Mouse (Mus musculus) hindbrain, embryonic 11.5 days (tissue): Measurements from ENCODE around the gene Adgrl4. TPM values are rescaled to one million over a fixed set of nuclear protein-coding genes. Genes with fewer than 3 reads are reported as not detected.

Experiments used
- ATAC-seq: fragments of 200-750 bp; cut with Nextera tagmentation; 2 replicates; pipeline ENCODE4 v1.8.0; 2017; ENCODE audit warnings: mild to moderate bottlenecking, moderate TSS enrichment, moderate library complexity; ENCODE audit not compliant: low FRiP score
- DNase-seq: peaks from one replicate; pipeline ENCODE4 v3.0.0-alpha.2; 2015; ENCODE audit warnings: low spot score
- H3K27ac ChIP-seq: fragments of 300-500 bp; sonication (generic); 2 replicates; pipeline ENCODE4 v1.5.1; 2014; ENCODE audit warnings: mild to moderate bottlenecking, low read depth, low read length
- H3K27me3 ChIP-seq: fragments of 300-500 bp; sonication (generic); 2 replicates; pipeline ENCODE4 v1.6.1; 2014; ENCODE audit warnings: mild to moderate bottlenecking, low read length, moderate library complexity, mixed read lengths; ENCODE audit not compliant: control insufficient read depth, insufficient read depth
- H3K36me3 ChIP-seq: fragments of 300-500 bp; sonication (generic); 2 replicates; pipeline ENCODE4 v1.6.1; 2014; ENCODE audit warnings: mild to moderate bottlenecking, low read length, moderate library complexity, mixed read lengths; ENCODE audit not compliant: control insufficient read depth, insufficient read depth
- H3K4me1 ChIP-seq: fragments of 300-500 bp; sonication (generic); replicated peaks from 2 replicates; pipeline ENCODE4 v1.6.1; 2014; ENCODE audit warnings: low read length, mixed read lengths; ENCODE audit not compliant: control insufficient read depth, insufficient read depth
- H3K4me2 ChIP-seq: fragments of 300-500 bp; sonication (generic); replicated peaks from 2 replicates; pipeline ENCODE4 v1.6.1; 2014; ENCODE audit warnings: mild to moderate bottlenecking, low read depth, low read length
- H3K4me3 ChIP-seq: fragments of 300-500 bp; sonication (generic); 2 replicates; pipeline ENCODE4 v1.5.1; 2014; ENCODE audit warnings: low read depth, low read length
- H3K9ac ChIP-seq: fragments of 300-500 bp; sonication (generic); 2 replicates; pipeline ENCODE4 v1.6.1; 2014; ENCODE audit warnings: low read depth, low read length
- H3K9me3 ChIP-seq: fragments of 300-500 bp; sonication (generic); 2 replicates; pipeline ENCODE4 v1.6.1; 2016; ENCODE audit warnings: low read length; ENCODE audit not compliant: control insufficient read depth
- WGBS: fragments of 180-500 bp; shearing (Covaris S2); extraction: QIAGEN DNeasy Blood & Tissue Kit; methylation state at CpG from one replicate; pipeline ENCODE4 v1.1.7; 2014; 5-methylcytosine and 5-hydroxymethylcytosine counted together
- polyA plus RNA-seq: library from polyadenylated mRNA; unstranded; fragments of >200 nt; fragmentation: Nextera tagmentation; extraction: Ambion mirVana; gene quantifications from 2 replicates; pipeline ENCODE4 v1.2.1, GENCODE M21; 2014

The Adgrl4 gene
- polyA plus RNA-seq, 1 experiment from 2014 or later: 7.7 TPM

DNA sequence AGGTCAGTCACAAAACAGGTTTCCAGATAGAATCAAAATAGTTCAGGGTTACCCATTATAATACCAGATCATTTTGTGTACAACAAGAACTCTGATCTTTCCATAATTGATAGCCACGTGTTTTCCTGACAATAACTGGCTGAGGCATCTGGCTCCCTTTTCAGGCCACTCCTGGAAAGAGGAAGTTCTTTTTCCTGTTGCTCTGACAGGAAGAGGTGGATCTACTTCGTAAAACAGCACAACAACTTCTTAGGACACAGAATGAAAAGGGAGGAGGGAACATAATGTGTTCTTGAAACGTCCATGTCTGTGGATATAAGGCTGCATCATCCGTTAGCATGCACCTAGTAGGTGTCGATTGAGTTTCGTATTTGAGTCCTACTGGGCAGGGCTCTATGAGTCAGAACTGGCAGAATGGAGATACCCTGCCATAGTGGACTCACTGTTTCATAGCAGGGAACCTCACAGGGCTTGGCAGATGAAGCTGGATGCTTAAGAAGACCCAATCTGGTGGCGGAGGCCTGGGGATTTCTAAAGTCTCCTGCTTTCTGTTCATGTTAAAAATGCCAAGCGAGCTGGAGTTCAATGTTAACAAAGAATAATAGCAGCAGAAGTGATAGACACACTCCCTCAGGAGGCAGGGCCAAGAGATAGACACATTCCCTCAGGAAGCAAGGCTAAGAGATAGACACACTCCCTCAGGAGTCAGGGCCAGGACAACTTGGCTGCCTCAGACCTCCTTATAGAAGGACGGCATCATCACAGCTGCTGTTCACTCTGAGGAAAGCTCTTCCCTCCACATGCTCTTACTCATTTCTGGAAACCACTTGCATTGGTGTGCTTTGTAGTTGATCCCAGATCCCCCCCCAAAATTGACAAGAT lies 13.1 kb upstream of the Adgrl4 start:
- DNase-seq: no peak
- Histone ChIP-seq H3K4me2 (no peak overlapping the region), H3K27ac (no peak overlapping the region), H3K4me3 (no peak overlapping the region), H3K27me3 (no peaks in the 10 kb centered on the region), H3K36me3 (no peaks in the 10 kb centered on the region), H3K9ac (no peak overlapping the region), H3K4me1 (no peaks in the 10 kb centered on the region), H3K9me3 (no peaks in the 10 kb centered on the region)
- 86% methylated on average over 9 of the region's 9 CpGs for WGBS
- ATAC-seq: no peak

DNA sequence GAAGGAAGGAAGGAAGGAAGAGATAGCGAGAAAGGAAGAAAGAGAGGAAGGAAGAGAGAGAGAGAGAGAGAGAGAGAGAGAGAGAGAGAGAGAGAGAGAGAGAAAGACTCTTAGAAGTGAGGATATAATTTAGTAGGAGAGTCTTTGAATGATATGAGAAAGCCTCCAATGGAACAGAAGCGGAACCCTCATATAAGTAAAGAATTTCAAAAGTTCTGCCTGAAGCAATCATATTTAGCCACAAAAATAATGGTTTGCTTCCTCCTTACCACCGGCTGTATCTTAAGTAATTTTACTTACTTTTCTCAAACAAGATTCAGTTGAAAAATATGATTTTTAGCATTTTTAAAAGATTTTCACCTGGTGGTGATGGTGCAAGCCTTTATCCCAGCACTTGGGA lies 7.6 kb upstream of the Adgrl4 start:
- Histone ChIP-seq H3K27me3 (no peaks in the 10 kb centered on the region), H3K9me3 (no peaks in the 10 kb centered on the region), H3K36me3 (no peaks in the 10 kb centered on the region), H3K4me3 (no peak overlapping the region), H3K4me2 (no peak overlapping the region), H3K27ac (no peak overlapping the region), H3K4me1 (no peaks in the 10 kb centered on the region), H3K9ac (no peak overlapping the region)
- 89% methylated on average over 3 of the region's 3 CpGs for WGBS
- DNase-seq: no peak
- no peak for ATAC-seq

DNA sequence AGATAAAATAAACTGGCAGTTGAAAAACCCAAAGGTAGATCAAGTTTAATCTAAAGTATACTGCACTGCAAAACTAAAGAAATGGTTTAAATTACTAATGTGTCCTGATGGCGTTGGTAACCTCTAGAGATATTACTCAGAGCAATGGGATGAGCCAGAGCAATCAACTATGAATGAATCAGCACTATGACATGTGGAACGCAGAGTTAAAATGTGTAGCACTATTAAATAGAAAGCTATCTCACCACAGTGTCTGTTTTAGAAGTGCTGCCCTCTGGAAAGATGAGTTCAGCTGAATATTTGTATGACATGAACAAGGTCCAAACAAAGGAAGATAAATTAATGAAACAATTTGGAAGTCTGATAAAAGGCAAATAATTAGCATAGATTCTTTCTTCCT lies 6.2 kb upstream of the Adgrl4 start:
- no peaks in the 10 kb centered on the region for H3K27me3 ChIP-seq
- H3K4me3 ChIP-seq: no peak overlapping the region
- no peak overlapping the region for H3K4me2 ChIP-seq
- H3K9me3 ChIP-seq: no peaks in the 10 kb centered on the region
- H3K36me3 ChIP-seq: no peaks in the 10 kb centered on the region
- H3K27ac ChIP-seq: no peak overlapping the region
- DNase-seq: no peak
- no peaks in the 10 kb centered on the region for H3K4me1 ChIP-seq
- 74% methylated on average over 2 of the region's 2 CpGs for WGBS
- ATAC-seq: no peak
- H3K9ac ChIP-seq: no peak overlapping the region

DNA sequence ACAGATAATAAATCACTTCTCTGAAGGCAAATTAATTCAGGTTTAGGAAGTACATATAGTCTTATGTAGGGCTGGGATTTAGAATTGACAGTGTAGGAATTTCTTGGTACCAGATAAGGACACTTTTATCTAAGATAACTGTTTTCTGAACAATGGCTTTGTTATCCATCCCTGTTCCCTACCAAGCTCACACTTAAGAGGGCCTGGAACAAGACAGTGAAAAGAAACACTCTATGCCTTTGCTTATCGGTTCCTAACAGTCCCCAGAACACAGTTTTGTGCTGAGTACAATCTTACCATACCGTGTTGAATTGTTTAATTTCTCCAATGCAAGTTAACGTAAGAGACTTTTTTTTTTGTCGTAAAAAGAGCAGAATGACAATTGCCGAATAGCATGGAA lies 677 bp downstream of the Adgrl4 start:
- ATAC-seq: no peak

DNA sequence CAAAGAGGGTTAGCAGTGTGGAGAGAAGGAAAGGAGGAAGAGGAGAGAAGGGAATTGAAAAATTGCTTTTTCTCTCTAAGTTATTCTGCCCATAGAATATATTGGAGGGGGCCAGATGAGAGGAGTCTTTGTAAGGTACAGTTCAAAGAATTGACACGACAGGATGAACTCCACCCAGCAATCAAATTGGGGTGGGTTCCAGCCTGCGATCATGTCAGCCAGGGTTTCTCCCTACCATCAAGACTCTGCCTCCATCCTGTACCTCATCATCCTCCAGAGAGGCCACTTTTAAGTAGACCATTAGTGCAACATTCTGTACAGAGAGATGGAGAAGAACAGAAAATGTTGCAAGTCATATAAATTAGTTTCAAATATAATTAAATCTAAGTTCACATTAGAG lies 2.3 kb downstream of the Adgrl4 start:
- no peak for ATAC-seq
- H3K9me3 ChIP-seq: no peaks in the 10 kb centered on the region
- no peak overlapping the region for H3K4me3 ChIP-seq
- H3K27ac ChIP-seq: no peak overlapping the region
- H3K36me3 ChIP-seq: no peaks in the 10 kb centered on the region
- no peaks in the 10 kb centered on the region for H3K27me3 ChIP-seq
- no peak overlapping the region for H3K4me2 ChIP-seq
- no peak for DNase-seq
- no peaks in the 10 kb centered on the region for H3K4me1 ChIP-seq
- WGBS: 71% methylated on average over 2 of the region's 2 CpGs
- H3K9ac ChIP-seq: no peak overlapping the region

More for the DNA sequence above, 677 bp downstream of the Adgrl4 start:
- no peaks in the 10 kb centered on the region for H3K4me1 ChIP-seq
- no peak overlapping the region for H3K4me2 ChIP-seq
- H3K9me3 ChIP-seq: no peaks in the 10 kb centered on the region
- no peaks in the 10 kb centered on the region for H3K27me3 ChIP-seq
- no peak overlapping the region for H3K4me3 ChIP-seq
- WGBS: 80% methylated on average over 5 of the region's 5 CpGs
- no peak overlapping the region for H3K9ac ChIP-seq
- no peaks in the 10 kb centered on the region for H3K36me3 ChIP-seq
- H3K27ac ChIP-seq: no peak overlapping the region
- no peak for DNase-seq

DNA sequence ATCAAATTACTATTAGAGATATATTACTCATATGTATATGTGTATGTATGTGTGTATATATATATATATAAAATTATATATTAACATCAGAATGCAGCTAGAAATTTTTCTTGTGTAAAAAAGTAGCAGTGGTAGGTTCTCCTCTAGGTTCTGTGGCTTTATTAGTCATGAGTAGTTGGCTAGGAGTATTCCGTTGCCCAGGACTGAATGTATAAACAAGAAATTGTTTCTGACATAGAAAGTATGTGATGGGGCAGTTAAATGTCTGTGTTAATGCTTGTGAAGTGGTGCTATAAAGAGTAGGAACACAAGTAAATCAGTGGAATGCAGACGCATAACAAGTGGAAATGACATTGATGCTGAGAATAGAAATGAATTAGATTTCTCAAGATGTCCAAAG lies 4.3 kb downstream of the Adgrl4 start:
- H3K9me3 ChIP-seq: no peaks in the 10 kb centered on the region
- no peaks in the 10 kb centered on the region for H3K36me3 ChIP-seq
- no peak for ATAC-seq
- no peaks in the 10 kb centered on the region for H3K27me3 ChIP-seq
- no peak overlapping the region for H3K4me2 ChIP-seq
- no peak overlapping the region for H3K9ac ChIP-seq
- no peak for DNase-seq
- WGBS: 93% methylated on average over 2 of the region's 2 CpGs
- H3K27ac ChIP-seq: no peak overlapping the region
- H3K4me3 ChIP-seq: no peak overlapping the region
- H3K4me1 ChIP-seq: no peaks in the 10 kb centered on the region

DNA sequence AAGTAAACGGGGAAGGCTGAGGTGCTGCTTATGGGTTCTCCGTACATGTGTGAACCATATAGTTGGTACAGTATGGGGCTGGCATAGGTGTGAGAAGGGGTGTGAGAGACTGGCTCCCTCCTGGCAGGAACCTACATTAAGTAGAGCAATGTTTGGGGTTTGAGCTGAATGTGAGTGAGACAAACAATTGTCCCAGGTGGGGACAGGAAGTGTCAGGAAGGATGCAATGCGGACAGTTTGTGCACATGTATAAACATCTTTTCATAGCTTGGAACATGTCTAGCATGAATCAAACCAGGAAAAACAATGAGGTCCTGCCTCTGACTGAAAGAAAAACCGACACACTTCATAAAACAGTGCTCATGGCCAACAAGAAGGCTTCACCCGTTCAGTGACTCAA lies 5.8 kb downstream of the Adgrl4 start:
- H3K36me3 ChIP-seq: no peaks in the 10 kb centered on the region
- ATAC-seq: no peak
- H3K4me1 ChIP-seq: no peaks in the 10 kb centered on the region
- no peaks in the 10 kb centered on the region for H3K9me3 ChIP-seq
- no peak overlapping the region for H3K4me2 ChIP-seq
- WGBS: 85% methylated on average over 5 of the region's 5 CpGs
- no peak overlapping the region for H3K9ac ChIP-seq
- DNase-seq: no peak
- H3K27me3 ChIP-seq: no peaks in the 10 kb centered on the region
- H3K4me3 ChIP-seq: no peak overlapping the region
- no peak overlapping the region for H3K27ac ChIP-seq

DNA sequence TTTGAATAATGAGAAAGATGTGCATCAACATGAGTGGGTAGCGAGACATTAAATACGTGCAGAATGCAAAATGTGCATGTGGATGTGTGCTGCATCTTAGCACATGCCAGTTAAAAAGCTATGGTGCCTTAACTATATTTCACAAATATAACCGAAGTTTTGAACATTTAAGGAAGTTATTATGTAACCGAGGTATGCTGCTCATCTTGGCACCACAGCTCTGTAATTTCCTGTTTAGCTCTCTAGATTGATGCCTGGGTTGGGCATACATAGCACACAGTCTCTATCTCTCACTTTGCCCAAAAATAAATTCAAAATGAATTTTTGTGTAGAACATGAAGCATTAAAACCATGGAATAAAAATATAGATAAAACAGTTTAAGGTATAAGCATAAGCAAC lies 6.6 kb downstream of the Adgrl4 start:
- Histone ChIP-seq H3K9me3 (no peaks in the 10 kb centered on the region), H3K4me3 (no peak overlapping the region), H3K9ac (no peak overlapping the region), H3K27ac (no peak overlapping the region), H3K4me2 (no peak overlapping the region), H3K27me3 (no peaks in the 10 kb centered on the region), H3K4me1 (no peaks in the 10 kb centered on the region), H3K36me3 (no peaks in the 10 kb centered on the region)
- DNase-seq (no peak), ATAC-seq (no peak)
- 89% methylated on average over 4 of the region's 4 CpGs for WGBS

DNA sequence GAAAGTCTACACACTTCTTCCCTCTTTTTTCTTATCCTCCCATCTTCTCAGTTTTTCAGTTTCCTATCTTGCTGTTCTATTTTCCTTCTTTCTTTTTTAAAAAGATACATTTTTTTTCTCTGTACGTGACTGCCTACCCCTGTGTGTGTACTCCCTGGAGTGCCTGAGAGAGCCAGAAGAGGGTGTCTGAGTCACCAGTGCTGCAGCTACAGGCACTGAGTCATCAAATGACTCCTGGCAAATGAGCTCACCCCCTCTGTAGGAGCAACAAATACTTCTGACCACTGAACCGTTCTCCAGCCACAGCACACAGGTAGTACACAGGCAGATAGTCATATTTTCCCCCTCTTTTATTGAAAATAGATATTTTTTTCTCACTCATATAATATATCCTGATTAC lies 8.2 kb downstream of the Adgrl4 start:
- Histone ChIP-seq H3K9ac (no peak overlapping the region), H3K4me3 (no peak overlapping the region), H3K27ac (no peak overlapping the region), H3K36me3 (no peaks in the 10 kb centered on the region), H3K4me1 (no peaks in the 10 kb centered on the region), H3K27me3 (no peaks in the 10 kb centered on the region), H3K9me3 (no peaks in the 10 kb centered on the region), H3K4me2 (no peak overlapping the region)
- no peak for DNase-seq
- ATAC-seq: no peak
- WGBS: 54% methylated on average over 2 of the region's 2 CpGs
